Mouse (Mus musculus) gastrocnemius, postnatal 14 days (tissue): Measurements from ENCODE around the gene Gm49368. TPM values are rescaled to one million over a fixed set of nuclear protein-coding genes. Genes with fewer than 3 reads are reported as not detected.
"Not testable (repeated sequence)": the region's sequence is repeated elsewhere in the genome, so short reads cannot be mapped to it uniquely, and the experiment has no call there.

Experiments
- DNase-seq: peaks from one replicate; pipeline ENCODE4 v3.0.0; 2021; ENCODE audit warnings: mixed read lengths
- intact Hi-C: fragments of 180-260 bp; cut with DNase I; formaldehyde crosslinking; loops from one replicate; pipeline ENCODE4 v1.15.1; 2025; ENCODE audit warnings: low total_unique reads
- total RNA-seq, 2 experiments: library from RNA; stranded (reverse); gene quantifications; 2 replicates each; pipeline ENCODE4 v1.2.3; 2021

Gm49368 gene
- total RNA-seq, 2 experiments from 2014 or later = not detected

DNA sequence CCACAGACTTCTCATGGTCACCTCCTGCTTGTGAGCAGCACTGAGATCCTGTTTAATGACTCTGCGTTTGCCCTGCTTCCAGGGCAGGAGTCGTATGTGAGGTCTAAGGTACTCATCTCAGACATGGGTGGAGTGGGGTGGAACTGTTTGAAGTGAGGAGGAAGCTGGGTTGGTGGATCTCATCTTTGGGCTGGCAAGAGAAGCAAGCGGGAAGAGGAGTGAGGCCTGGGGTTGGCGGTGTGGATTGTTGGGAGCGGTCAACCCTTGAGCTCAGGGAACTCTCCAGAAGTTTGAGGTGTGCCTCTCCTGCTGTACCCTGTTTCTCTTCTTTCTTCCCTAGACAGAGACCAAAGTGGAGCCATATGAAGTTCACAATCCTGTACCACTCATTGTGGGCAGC lies 53.9 kb downstream of the Gm49368 start:
- DNase-seq = no peak
- intact Hi-C loops = no loop called here

DNA sequence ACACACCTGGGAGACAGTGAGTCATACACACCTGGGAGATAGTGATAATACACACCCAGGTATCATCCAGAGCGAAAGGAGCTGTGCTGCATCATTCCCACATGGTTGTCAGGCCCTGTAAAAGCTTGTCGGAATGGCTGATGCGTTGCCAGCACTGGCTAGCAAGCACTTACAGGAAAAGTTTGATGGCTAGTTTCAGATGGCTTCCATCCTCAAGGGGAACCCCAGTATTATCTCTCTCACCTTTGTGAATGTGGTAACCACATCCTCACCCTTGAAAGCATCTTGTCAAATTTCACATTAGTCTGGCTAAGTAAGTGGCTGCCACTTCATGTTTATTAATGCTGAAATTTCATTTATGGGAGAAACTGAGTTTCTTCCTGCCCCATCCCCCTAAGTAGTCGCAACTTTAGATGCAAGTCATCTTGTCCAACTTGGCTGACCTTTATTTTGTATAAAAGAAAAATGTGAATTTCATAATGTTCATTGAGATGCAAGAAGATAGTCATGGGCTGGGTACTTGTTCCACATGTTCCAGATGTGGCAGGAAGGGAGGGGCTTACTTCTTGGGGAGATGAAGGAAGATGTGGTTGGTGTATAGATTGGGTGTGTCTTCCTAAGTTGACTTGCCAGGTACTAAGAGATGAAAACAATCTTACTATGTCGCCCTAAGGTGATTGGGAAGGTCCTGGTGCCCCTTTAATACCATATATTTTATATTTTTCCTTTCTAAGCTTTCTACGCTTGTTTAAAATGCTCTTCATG lies 57.4 kb downstream of the Gm49368 start:
- no peak for DNase-seq
- intact Hi-C loops = no loop called here

DNA sequence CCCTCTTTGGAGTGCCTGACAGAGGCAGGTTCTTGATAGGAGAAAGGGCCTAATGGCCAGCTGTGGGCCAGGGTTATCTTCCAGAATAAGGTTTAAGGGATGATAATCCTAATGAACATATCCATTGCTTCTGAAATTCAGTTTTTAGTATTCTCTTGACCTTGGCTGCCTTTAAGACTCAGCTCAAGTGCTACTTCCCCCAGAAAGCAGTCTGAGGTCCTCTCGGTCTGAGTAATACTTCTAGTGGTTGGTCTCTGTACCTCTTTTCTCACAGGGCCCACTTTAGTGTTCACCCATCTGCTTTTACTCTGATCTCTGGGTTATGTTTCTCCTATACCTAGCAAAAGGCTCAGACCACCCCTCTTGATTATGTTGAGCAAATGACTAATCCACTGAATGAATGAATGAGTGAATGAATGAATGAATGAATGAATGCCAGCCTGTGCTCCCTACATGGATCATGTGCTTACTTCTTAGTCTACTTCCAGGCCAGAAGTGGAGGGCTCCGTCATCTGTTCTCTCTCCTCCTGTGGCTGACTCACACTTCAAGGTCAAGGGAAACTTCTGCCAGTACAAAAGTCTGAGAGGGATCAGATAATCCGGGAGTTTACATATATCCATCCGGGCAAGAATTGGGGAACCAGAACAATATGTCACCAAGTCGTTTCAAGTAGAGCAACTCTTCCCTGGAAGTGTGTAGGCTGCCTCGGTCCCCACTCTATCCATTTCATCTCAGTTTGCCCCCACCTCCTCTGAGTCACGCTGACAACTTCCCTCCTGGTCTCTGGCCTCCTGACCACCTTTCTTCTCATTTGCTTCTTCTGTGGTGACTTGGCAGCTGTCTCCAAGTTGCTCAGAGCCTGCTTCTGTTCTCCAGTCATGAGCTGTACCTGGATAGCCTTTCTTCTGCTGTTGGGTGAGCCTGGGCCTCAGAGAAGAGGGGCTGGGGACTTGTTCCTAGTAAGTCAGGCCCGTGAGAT lies 66.5 kb downstream of the Gm49368 start, which contains the start of gene Itgax:
Itgax (plus strand) TSS at position 807 of the 980 bp plus-strand sequence.
- intact Hi-C loops = no loop called here
- DNase-seq = no peak

DNA sequence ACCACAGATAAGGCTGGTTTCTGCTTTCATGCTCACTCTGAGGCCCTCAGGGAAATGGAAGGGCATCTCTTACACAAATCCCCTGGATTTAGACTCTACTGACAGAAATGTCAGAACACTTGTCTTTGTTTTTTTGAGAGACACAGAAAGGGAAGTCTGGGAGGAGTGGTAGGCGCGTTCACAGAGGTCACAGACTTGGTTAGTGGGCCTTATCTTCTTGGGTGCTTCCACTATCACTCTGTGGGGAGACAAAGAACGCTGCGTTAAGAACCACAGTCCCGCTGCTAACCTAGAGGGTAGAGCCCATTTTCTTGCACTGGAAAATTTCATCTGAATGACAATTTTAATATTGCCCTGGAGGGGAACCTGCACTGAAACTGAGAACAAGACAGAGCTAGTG lies 69.7 kb downstream of the Gm49368 start:
- intact Hi-C loops = no loop called here
- DNase-seq = no peak

DNA sequence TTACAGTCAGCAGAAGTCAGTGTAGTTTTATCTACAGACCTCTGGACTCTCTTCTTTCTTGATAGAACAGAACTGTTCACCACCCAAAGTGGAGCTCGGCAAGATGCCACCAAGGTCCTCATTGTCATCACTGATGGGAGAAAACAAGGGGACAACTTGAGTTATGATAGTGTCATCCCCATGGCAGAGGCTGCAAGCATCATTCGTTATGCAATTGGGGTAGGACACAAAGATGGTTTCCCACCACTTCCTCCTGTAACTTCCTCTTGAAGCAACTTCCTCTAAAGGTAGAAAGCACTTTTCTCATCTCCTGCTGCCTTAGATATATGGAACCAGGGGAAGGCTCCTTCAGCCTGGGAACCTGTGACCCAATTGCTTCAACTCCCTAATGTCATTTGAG lies 71.1 kb downstream of the Gm49368 start:
- intact Hi-C loops = no loop called here
- DNase-seq = no peak

DNA sequence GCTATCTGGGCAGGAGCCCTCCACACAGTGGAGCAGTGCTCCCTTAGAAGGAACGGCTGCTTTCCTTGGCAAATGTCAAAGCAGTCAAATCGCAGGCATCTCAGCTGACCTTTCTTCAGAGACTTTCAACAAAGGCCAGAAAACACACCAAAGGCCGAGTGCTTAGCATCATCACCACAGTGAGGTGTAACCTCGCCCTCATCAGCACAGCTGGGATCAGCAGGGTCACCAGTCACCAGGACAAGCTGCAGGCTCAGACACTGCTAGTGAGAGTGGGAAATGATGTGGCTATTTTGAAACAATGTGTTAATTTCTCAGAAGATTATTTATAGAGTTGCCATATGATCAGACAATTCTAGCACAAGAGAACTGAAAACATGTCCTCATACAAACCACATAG lies 74.4 kb downstream of the Gm49368 start:
- intact Hi-C loops = no loop called here
- DNase-seq = no peak

DNA sequence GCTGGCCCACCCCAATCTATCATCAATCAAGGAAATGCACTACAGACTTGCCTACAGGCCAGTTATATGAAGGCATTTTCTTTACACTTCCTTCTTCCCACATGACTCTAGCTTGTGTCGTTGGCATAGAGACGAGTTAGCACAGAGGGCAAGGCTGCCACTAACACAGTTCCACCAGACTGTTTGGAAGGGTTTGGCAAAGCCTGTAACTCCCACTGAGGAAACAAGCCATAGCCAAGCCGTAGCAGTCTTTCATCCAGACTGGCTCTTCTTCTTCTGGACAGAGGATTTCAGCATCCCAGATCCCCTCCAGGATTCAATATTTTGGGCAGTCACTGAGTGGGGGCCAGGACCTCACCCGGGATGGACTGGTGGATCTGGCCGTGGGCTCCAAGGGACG lies 77.1 kb downstream of the Gm49368 start:
- intact Hi-C loops = no loop called here
- no peak for DNase-seq

DNA sequence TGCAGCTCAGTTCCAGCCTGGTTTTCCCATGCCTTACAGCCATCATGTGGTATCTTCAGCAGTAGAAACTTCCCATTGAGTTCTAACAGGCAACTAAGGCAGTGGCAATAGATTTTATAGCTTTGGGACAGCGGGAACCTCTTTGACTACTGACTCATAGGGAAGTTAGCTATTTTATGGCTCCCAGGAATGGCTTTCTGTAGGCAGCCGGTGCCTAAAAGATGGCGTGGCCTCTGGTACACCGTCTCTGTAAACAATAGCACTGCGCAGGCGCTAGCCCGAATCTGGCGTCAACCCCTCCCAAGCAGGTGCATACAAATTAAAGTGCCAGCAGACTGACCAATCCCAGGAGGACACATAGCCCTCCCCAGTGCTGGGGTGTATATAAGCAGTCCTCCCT lies 88.5 kb downstream of the Gm49368 start:
- no peak for DNase-seq
- intact Hi-C loops = no loop called here

DNA sequence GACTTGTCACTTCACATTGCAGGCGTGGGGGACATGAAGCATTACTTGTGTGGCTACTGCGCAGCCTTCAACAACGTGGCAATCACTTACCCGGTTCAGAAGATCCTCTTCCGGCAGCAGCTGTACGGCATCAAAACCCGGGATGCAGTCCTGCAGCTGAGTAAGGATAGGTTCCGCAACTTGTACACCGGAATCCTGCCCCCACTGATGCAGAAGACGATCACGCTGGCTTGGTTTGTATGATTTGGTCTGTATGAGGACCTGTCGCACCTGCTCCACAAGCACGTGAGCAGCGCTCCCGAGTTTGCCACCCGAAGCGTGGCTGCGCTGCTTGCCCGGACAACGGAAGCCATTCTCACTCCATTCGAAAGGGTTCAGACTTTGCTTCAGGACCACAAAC lies 91.6 kb downstream of the Gm49368 start, which contains the start of gene Itgad:
Itgad (plus strand) TSS at position 301 of the 400 bp plus-strand sequence.
- DNase-seq = no peak
- intact Hi-C loops = no loop called here

DNA sequence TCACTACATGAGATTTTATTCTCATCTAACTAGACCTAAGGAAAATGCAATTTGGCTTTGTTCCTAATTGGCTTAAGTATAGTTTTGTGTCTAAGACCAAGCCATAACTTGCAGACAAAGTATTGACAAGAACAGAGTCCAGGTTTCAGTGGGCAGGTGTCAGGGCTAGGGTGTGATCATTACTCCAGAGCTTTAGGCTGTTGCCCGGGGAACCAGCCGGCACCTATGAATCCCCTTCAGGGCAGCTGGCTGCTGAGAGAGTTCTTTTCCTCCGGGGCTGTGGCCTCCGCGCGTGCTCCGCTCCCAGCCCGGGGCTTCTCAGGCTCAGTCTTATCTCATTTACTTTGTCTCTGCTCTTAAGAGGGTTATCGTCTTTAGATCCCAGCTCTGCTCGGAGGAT lies 92.4 kb downstream of the Gm49368 start:
- intact Hi-C loops = no loop called here
- no peak for DNase-seq

DNA sequence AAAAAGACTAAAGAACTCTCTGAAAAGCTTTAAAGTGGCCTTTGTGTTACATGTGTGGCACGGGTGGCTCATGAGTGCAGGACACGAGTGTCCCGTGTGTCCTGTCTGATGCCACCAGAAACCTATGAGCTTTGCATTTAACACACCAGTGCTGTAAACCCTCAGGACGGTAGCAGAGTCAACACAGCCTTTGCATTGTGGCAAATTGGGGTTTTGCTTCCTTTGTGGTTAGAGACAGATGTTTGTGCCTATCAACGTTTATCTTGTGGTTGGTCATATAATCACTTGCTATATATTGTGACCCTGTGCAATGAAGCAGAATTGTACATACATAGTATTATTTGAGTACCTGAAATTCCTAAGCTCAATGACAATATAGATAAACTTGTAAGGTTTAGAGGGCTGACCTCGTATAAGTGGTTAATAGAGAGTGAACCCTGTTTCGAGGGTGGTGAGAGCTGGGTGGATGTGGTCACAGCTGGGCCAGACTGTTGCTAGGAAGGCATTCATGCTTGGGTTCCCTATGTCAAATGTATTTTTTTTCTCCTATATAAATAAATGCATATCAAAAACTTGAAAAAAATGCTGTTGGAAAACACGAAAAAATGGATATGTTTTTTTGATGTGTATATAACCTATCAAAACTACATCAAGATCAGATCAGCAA lies 96.3 kb downstream of the Gm49368 start:
- DNase-seq, intact Hi-C loops: not testable (repeated sequence)

DNA sequence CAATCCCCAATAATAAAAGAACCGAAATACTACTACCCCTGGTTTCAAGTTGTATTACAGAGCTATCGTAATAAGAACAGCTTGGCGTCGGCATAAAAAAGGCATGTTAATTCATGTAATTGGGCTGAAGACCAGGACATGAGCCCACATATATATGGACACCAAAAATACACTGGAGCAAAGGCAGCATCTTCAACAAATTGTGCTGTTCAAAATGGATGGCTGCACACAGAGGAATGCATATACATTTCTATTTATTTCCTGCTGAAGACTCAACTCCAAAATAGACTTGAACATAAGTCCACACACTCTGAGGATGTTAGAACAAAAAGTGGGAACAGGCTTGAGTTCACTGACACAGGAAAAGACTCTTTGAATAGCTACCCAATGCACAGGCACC lies 101.5 kb downstream of the Gm49368 start:
- intact Hi-C loops = no loop called here

DNA sequence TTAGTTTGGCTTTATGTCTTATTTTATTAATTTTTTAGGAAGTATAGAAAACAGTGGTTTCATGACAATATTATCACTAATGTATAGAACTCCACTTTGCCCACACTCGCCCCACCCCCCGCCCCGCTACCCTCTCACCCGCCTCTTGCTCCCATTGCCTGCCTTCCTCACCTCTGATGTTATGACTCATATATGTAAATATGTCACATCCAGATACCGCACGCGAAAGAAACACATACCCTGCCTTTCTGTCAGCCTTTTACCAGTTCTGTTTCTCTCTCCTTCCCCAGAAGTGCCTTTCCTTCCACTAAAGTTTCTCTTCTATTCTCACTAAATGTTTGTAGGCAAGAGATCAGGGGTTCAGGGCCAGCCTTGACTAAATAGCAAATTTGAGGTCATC lies 103.9 kb downstream of the Gm49368 start:
- no peak for DNase-seq
- intact Hi-C loops = no loop called here

More for the DNA sequence above, 101.5 kb downstream of the Gm49368 start:
- no peak for DNase-seq

DNA sequence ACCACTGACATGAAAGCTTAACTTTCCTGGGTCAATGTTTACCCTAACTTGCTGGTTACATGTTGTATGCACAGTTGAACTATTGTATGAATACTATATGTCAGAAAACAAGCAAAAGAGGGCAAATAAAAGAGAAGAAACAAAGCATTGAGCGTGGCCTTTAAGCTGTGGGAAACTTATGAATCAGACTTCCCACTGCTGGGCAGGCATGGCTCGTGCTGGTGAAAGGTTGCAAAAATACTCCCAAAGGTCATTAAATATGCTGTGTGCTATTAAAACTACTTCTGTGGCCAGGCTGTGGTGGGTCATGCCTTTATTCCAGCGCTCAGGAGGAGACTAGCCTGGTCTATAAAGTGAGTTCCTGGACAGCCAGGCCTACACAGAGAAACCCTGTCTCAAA lies 107.5 kb downstream of the Gm49368 start:
- intact Hi-C loops = no loop called here
- DNase-seq = no peak

Other genes with a start within 250 kb of the Gm49368 start
- gene Stx4a, start 238.4 kb upstream of the Gm49368 start, total RNA-seq = 10 to 100 TPM; 46.9 to 49.9 TPM
- gene Stx1b, start 238.1 kb upstream of the Gm49368 start, total RNA-seq = 1 to 10 TPM; 1.1 to 2.2 TPM
- gene Zfp646, start 186.5 kb upstream of the Gm49368 start, total RNA-seq = 10 to 100 TPM; 13.6 to 13.9 TPM
- 1 to 10 TPM; 4.6 to 4.9 TPM for gene Zfp668, start 185.9 kb upstream of the Gm49368 start, total RNA-seq
- gene Prss53, start 171.7 kb upstream of the Gm49368 start, total RNA-seq = 1 to 10 TPM in 1 of 2 experiments, under 1 TPM in 1; 0.90 to 1.1 TPM
- gene Gm21974, start 167.2 kb upstream of the Gm49368 start, total RNA-seq = not detected
- gene Vkorc1, start 167.1 kb upstream of the Gm49368 start, total RNA-seq = 10 to 100 TPM; 23.4 to 30.0 TPM
- 100 to 1,000 TPM; 103 to 113 TPM for gene Bckdk, start 158.6 kb upstream of the Gm49368 start, total RNA-seq
- 10 to 100 TPM; 12.5 to 15.2 TPM for gene Kat8, start 150.2 kb upstream of the Gm49368 start, total RNA-seq
- gene Prss8, start 132.6 kb upstream of the Gm49368 start, total RNA-seq = not detected
- gene Prss36, start 116.0 kb upstream of the Gm49368 start, total RNA-seq = 1 to 10 TPM; 6.5 to 8.2 TPM
- 100 to 1,000 TPM; 111 to 123 TPM for gene Fus, start 95.2 kb upstream of the Gm49368 start, total RNA-seq
- gene Pycard, start 68.8 kb upstream of the Gm49368 start, total RNA-seq = 1 to 10 TPM; 1.8 to 1.9 TPM
- 100 to 1,000 TPM; 246 TPM for gene Trim72, start 58.7 kb upstream of the Gm49368 start, total RNA-seq
- gene Itgam, start within 50 bp of the Gm49368 start, total RNA-seq = 1 to 10 TPM; 1.7 to 1.8 TPM
- under 1 TPM; 0.23 to 0.27 TPM for gene Itgax, start 66.9 kb downstream of the Gm49368 start, total RNA-seq
- gene Itgad, start 91.7 kb downstream of the Gm49368 start, total RNA-seq = not detected
- gene Cox6a2, start 143.7 kb downstream of the Gm49368 start, total RNA-seq = 1,000 to 10,000 TPM; 1,122 to 1,196 TPM
- 1 to 10 TPM; 8.3 to 9.8 TPM for gene Armc5, start 174.7 kb downstream of the Gm49368 start, total RNA-seq
- gene 9130023H24Rik, start 175.3 kb downstream of the Gm49368 start, total RNA-seq = 1 to 10 TPM; 2.6 to 3.5 TPM
- gene Tgfb1i1, start 184.1 kb downstream of the Gm49368 start, total RNA-seq = 10 to 100 TPM; 19.5 to 20.8 TPM
- not detected for gene Slc5a2, start 203.0 kb downstream of the Gm49368 start, total RNA-seq
- gene BC017158, start 235.5 kb downstream of the Gm49368 start, total RNA-seq = 1 to 10 TPM; 4.7 to 5.6 TPM